Mouse (Mus musculus) thymus, postnatal 14 days (tissue): ENCODE measurements at regions not wholly inside any gene's neighbourhood (a gene's known extent, or its start where the extent isn't known, plus 50 kb on each side); places are given as distances from the start of the nearest gene placed in this dataset.

Experiments used
- DNase-seq: peaks from one replicate; pipeline ENCODE4 v3.0.0; 2021

GRCm38 (mm10) chr12:107658821-107659220, 170.4 kb downstream of the 3110018I06Rik start:
- no peak for DNase-seq

- DNase-seq, result no peak
Measured at GRCm38 (mm10) chr12:107662624-107663023, 174.2 kb downstream of the 3110018I06Rik start.

GRCm38 (mm10) chr12:107667836-107668235, 179.4 kb downstream of the 3110018I06Rik start:
- DNase-seq, result no peak

- DNase-seq, result no peak
Measured at GRCm38 (mm10) chr12:107669046-107669445, 180.6 kb downstream of the 3110018I06Rik start.

- no peak for DNase-seq
Measured at GRCm38 (mm10) chr12:107669450-107669849, 181.0 kb downstream of the 3110018I06Rik start.

GRCm38 (mm10) chr12:107669910-107670309, 181.5 kb downstream of the 3110018I06Rik start:
- no peak for DNase-seq

GRCm38 (mm10) chr12:107677076-107677475, 188.6 kb downstream of the 3110018I06Rik start:
- no peak for DNase-seq

GRCm38 (mm10) chr12:107687447-107687846, 199.0 kb downstream of the 3110018I06Rik start:
- DNase-seq, result no peak

GRCm38 (mm10) chr12:107689418-107689817, 201.0 kb downstream of the 3110018I06Rik start:
- no peak for DNase-seq

GRCm38 (mm10) chr12:107690061-107690460, 201.6 kb downstream of the 3110018I06Rik start:
- no peak for DNase-seq

- no peak for DNase-seq
Measured at GRCm38 (mm10) chr12:107693693-107694092, 205.3 kb downstream of the 3110018I06Rik start.

- DNase-seq, result no peak
Measured at GRCm38 (mm10) chr12:107695014-107695413, 206.6 kb downstream of the 3110018I06Rik start.

- no peak for DNase-seq
Measured at GRCm38 (mm10) chr12:107695438-107696267, 207.2 kb downstream of the 3110018I06Rik start.

GRCm38 (mm10) chr12:107700317-107700716, 211.9 kb downstream of the 3110018I06Rik start:
- no peak for DNase-seq

- DNase-seq, result no peak
Measured at GRCm38 (mm10) chr12:107700868-107701597, 212.6 kb downstream of the 3110018I06Rik start.

GRCm38 (mm10) chr12:107708812-107709211, 220.4 kb downstream of the 3110018I06Rik start:
- DNase-seq, result no peak

- no peak for DNase-seq
Measured at GRCm38 (mm10) chr12:107711017-107711416, 222.6 kb downstream of the 3110018I06Rik start.

- DNase-seq, result no peak
Measured at GRCm38 (mm10) chr12:107711675-107712074, 223.2 kb downstream of the 3110018I06Rik start.

- no peak for DNase-seq
Measured at GRCm38 (mm10) chr12:107713191-107713590, 224.8 kb downstream of the 3110018I06Rik start.

- DNase-seq, result no peak
Measured at GRCm38 (mm10) chr12:107714846-107715245, 226.4 kb downstream of the 3110018I06Rik start.

GRCm38 (mm10) chr12:107715871-107716270, 227.4 kb downstream of the 3110018I06Rik start:
- DNase-seq, result no peak

GRCm38 (mm10) chr12:107720941-107721340, 232.5 kb downstream of the 3110018I06Rik start:
- no peak for DNase-seq

- no peak for DNase-seq
Measured at GRCm38 (mm10) chr12:107723062-107723859, 234.8 kb downstream of the 3110018I06Rik start.
